Mouse (Mus musculus): ENCODE results near the gene Cdk18. TPM values are rescaled to one million over a fixed set of nuclear protein-coding genes. Genes with fewer than 3 reads are reported as not detected.

The Cdk18 gene
- total and polyA plus RNA-seq, 3 experiments: 0.32 to 2.5 (median 1.1) TPM

GRCm38 (mm10) chr1:132143730-132144129 lies 4.2 kb upstream of the Cdk18 start:
- Histone ChIP-seq H3K27ac (ENCODE audit: insufficient read depth, low read depth) (no peak overlapping the region), H3K9ac (ENCODE audit: insufficient read depth, low read depth) (no peak overlapping the region), H3K9me3 (replicated peaks; ENCODE audit: low read length) (no peaks in the 10 kb centered on the region), H3K4me3 (replicated peaks in 1 of 3; ENCODE audit: low read depth in 2 of 3, low read length in 2 of 3, poor library complexity in 1 of 3) (no peak overlapping the region), H3K79me2 (replicated peaks; ENCODE audit: control insufficient read depth, extremely low read depth, insufficient read depth, poor library complexity, severe bottlenecking) (no peaks in the 10 kb centered on the region), H3K36me3 (replicated peaks in 1 of 2; ENCODE audit: control insufficient read depth in 1 of 2, insufficient read depth in 1 of 2, low read length in 1 of 2) (no peaks in the 10 kb centered on the region), H3K4me2 (ENCODE audit: insufficient read depth, low read depth, poor library complexity, severe bottlenecking) (no peak overlapping the region), H3K27me3 (replicated peaks) (peaks cover 30% of the 10 kb centered on the region), H3K4me1 (ENCODE audit: control insufficient read depth in 1 of 2, insufficient read depth in 2 of 2) (peaks cover 2 to 6% of the 10 kb centered on the region in 2 experiments; a peak in 2 of 4 replicates)
- DNase-seq (ENCODE audit: extremely low read depth): no peak
- TF ChIP-seq GABPA (IDR thresholded peaks at IDR 0.05; ENCODE audit: insufficient replicate concordance, low read depth, low read length) (no peak), USF1 (IDR thresholded peaks at IDR 0.05; ENCODE audit: low read depth, low read length) (no peak), MXI1 (IDR thresholded peaks at IDR 0.05; ENCODE audit: low read depth, low read length) (no peak), POLR2AphosphoS2 (IDR thresholded peaks at IDR 0.05; ENCODE audit: low read depth, low read length) (no peak), ZC3H11A (IDR thresholded peaks at IDR 0.05; ENCODE audit: low read depth, low read length) (no peak), E2F4 (IDR thresholded peaks at IDR 0.05; ENCODE audit: insufficient replicate concordance, low read depth, low read length) (no peak), MAFK (IDR thresholded peaks at IDR 0.05; ENCODE audit: insufficient replicate concordance, low read length) (no peak), ZKSCAN1 (IDR thresholded peaks at IDR 0.05; ENCODE audit: borderline replicate concordance, low read depth, low read length) (no peak), HCFC1 (IDR thresholded peaks at IDR 0.05; ENCODE audit: low read depth, low read length) (no peak), NELFE (IDR thresholded peaks at IDR 0.05; ENCODE audit: low read depth, low read length) (no peak), CHD2 (IDR thresholded peaks at IDR 0.05; ENCODE audit: low read length) (no peak), ZMIZ1 (IDR thresholded peaks at IDR 0.05; ENCODE audit: low read depth, low read length) (no peak)
- dilution Hi-C loops (cut with MboI; ENCODE audit: extremely low pct_ligation_motif_present, extremely low pct_unique_long_range_greater_than_20kb, low sequenced_read_pairs): no loop called here
- in situ Hi-C loops (cut with MboI; ENCODE audit: low pct_ligation_motif_present, low pct_unique_long_range_greater_than_20kb, low sequenced_read_pairs): no loop called here

- DNase-seq (ENCODE audit: extremely low read depth): no peak
- H3K27ac ChIP-seq (ENCODE audit: insufficient read depth, low read depth): no peak overlapping the region
- no peaks in the 10 kb centered on the region for H3K9me3 ChIP-seq (replicated peaks; ENCODE audit: low read length)
- H3K4me2 ChIP-seq (ENCODE audit: insufficient read depth, low read depth, poor library complexity, severe bottlenecking): no peak overlapping the region
- H3K36me3 ChIP-seq (replicated peaks in 1 of 2; ENCODE audit: control insufficient read depth in 1 of 2, insufficient read depth in 1 of 2, low read length in 1 of 2): no peaks in the 10 kb centered on the region
- no peak overlapping the region for H3K9ac ChIP-seq (ENCODE audit: insufficient read depth, low read depth)
- TF ChIP-seq RCOR1 (conservative IDR thresholded peaks at IDR 0.05; ENCODE audit: low read depth, low read length) (no peak), TBP (conservative IDR thresholded peaks at IDR 0.05; ENCODE audit: low read depth, low read length) (no peak), CHD1 (IDR thresholded peaks at IDR 0.05; ENCODE audit: low read depth, low read length) (no peak), NRF1 (IDR thresholded peaks at IDR 0.05; ENCODE audit: low read depth, low read length) (no peak), JUN (IDR thresholded peaks at IDR 0.05; ENCODE audit: insufficient read depth, low read depth, low read length) (no peak), MXI1 (IDR thresholded peaks at IDR 0.05; ENCODE audit: low read depth, low read length) (no peak), GABPA (IDR thresholded peaks at IDR 0.05; ENCODE audit: insufficient replicate concordance, low read depth, low read length) (no peak), TCF12 (IDR thresholded peaks at IDR 0.05; ENCODE audit: low read depth, low read length) (no peak)
- H3K4me3 ChIP-seq (replicated peaks in 1 of 3; ENCODE audit: low read depth in 2 of 3, low read length in 2 of 3, poor library complexity in 1 of 3): no peak overlapping the region
- no peaks in the 10 kb centered on the region for H3K79me2 ChIP-seq (replicated peaks; ENCODE audit: control insufficient read depth, extremely low read depth, insufficient read depth, poor library complexity, severe bottlenecking)
- H3K4me1 ChIP-seq (ENCODE audit: control insufficient read depth in 1 of 2, insufficient read depth in 2 of 2): peaks cover 2 to 8% of the 10 kb centered on the region in 2 experiments; a peak in 3 of 4 replicates
- dilution Hi-C loops (cut with MboI; ENCODE audit: extremely low pct_ligation_motif_present, extremely low pct_unique_long_range_greater_than_20kb, low sequenced_read_pairs): no loop called here
- in situ Hi-C loops (cut with MboI; ENCODE audit: low pct_ligation_motif_present, low pct_unique_long_range_greater_than_20kb, low sequenced_read_pairs): no loop called here
- peaks cover 29% of the 10 kb centered on the region for H3K27me3 ChIP-seq (replicated peaks)
Observed at GRCm38 (mm10) chr1:132143079-132143478, 3.6 kb upstream of the Cdk18 start.

All from CH12.LX (cell line).